Mouse (Mus musculus): ENCODE results near the gene Psph. TPM values are rescaled to one million over a fixed set of nuclear protein-coding genes. Genes with fewer than 3 reads are reported as not detected.
A peak's percentile ranks its signal among the peaks of the same experiment; 100 is the strongest.

Gene Psph
- polyA plus RNA-seq, 1 experiment from 2014 or later = 35.5 TPM

DNA sequence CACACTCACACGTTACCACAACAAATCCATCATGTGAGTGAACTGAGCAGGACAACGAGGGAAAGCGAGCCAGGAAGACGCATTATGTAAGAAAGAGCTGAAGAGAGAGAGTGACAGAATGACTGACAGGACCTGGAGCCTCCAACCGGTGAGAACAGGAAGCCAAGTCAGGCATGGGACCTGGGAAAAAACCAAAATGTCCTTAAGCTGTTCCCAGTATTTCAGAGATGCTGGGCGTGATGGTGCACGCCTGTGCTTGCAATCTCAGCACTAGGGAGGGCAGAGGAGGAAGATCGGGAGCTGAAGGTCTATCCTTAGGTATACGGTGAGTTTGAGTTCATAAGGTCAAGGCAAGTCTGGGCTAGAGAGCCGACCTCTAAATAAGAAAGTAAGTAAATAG is 14.8 kb downstream of the Psph start:
- DNase-seq (ENCODE audit: low spot score) = no peak
- Histone ChIP-seq H3K27ac (replicated peaks) (no peak overlapping the region), H3K9me3 (no peaks in the 10 kb centered on the region), H3K27me3 (replicated peaks; ENCODE audit: low read depth, poor library complexity, severe bottlenecking) (no peaks in the 10 kb centered on the region), H3K4me1 (no peaks in the 10 kb centered on the region), H3K4me3 (no peak overlapping the region), H3K36me3 (replicated peaks) (peaks cover 28% of the 10 kb centered on the region)
- whole genome bisulfite sequencing = 88% methylated on average over 10 of the region's 10 CpGs

DNA sequence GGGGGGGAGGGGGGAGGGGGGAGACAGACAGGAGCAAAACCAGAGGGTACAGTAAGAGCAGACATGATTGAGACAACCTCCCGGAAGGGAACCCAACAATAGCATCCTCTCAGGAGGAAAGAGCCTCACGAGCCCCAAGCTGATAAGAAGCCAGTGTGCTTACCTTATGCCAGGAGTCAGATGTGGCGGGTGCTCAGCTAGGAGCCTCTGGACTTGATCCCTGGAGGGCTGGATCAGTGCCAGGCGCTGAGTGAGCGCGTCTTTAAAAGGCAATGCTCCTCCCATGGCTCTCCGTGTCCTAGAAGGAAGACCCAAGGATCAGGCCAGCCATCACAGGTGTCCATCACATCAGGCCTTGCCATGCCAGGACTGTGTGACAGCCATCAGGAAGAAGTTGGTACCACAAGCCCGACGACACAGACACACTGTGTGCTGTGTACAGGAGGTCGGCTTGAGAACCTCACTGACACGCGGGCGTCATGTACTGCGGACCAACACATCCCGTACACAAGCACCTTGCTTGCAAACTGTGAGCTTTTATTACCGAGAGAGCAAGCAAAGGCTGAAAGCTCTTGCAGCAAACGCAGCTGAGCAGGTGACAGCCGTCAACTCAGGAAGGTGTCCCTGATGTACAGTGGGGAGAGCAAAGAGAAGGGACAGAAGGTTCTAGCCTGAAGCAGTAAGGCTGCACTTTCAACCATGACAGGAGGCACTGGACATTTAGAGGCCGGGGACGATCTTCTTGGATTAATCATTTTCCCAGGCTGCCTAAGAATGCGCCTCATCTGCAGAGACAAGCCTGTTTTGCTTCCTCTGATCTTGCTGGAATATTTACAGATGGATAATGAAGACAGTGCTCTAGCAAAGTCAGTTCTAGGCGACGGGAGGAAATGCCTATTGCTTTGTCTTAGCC is 16.6 kb downstream of the Psph start:
- H3K9me3 ChIP-seq = no peaks in the 10 kb centered on the region
- WGBS = 91% methylated on average over 23 of the region's 23 CpGs
- no peaks in the 10 kb centered on the region for H3K4me1 ChIP-seq
- H3K27me3 ChIP-seq (replicated peaks; ENCODE audit: low read depth, poor library complexity, severe bottlenecking) = no peaks in the 10 kb centered on the region
- H3K4me3 ChIP-seq = no peak overlapping the region
- H3K36me3 ChIP-seq (replicated peaks) = peaks cover 40% of the 10 kb centered on the region
- no peak for DNase-seq (ENCODE audit: low spot score)
- no peak overlapping the region for H3K27ac ChIP-seq (replicated peaks)

DNA sequence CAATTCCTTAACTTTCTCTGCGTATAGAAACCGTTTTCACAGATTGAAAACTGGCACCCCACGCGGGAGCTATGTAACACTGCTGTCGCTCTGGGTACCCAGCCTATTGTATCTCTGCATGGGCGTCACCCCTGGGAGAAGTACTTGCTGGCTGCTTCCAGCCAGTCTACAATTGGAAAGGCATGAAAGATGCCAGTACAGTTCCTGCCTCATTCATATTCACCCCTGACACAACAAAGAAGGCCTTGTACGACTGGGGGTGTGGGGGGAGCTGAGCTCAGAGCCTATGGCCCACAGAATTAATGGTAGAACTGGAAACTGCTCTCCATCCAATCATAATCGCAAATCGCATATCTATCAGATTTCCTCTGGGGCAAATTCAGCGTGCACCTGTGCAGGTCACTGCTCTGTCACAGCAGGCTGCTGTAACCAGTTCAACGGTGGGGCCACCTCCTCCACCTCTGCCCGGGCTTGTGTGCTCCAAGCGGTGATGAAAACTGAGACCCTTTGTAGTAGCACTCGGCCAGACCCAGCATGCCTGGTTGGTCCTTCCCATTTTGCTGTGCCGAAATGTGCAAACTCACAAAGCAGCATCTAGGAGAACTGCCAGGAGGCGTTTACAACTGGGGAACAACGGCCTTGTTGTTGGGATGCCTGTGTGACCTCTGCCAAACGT is 25.2 kb downstream of the Psph start:
- Histone ChIP-seq H3K9me3 (no peaks in the 10 kb centered on the region), H3K4me3 (no peak overlapping the region), H3K4me1 (peaks cover 11% of the 10 kb centered on the region), H3K36me3 (replicated peaks) (peaks cover 24% of the 10 kb centered on the region), H3K27ac (replicated peaks) (peak overlapping the region; percentile 44), H3K27me3 (replicated peaks; ENCODE audit: low read depth, poor library complexity, severe bottlenecking) (no peaks in the 10 kb centered on the region)
- DNase-seq (ENCODE audit: low spot score) = peak; percentile 42
- 54% methylated on average over 18 of the region's 18 CpGs for WGBS

DNA sequence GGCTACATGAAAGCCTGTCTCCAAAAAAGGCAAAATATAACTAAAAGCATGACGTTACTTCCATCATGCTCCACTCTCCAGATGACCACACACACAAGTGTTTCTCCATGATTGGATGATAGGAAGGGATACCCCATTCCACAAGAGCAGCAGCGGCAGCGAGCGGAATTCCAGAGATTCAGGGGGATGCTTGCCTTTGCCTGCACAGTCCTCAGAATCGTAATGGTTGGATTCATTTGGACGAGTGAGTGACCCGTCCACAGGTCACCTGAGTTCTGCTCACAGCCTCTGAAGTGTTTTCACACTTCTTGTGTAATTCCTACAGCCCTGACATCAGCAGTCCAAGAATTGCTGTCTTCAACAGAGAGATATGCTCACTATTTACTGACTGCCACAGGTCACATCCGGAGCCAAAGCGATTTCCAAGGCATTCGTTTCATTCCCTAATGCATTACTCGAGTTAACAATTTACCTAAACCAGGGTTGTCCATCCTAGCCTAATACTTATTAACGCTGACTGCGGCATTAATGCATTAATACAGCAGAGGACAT is 27.2 kb downstream of the Psph start:
- DNase-seq (ENCODE audit: low spot score) = no peak
- H3K27ac ChIP-seq (replicated peaks) = no peak overlapping the region
- no peak overlapping the region for H3K4me3 ChIP-seq
- H3K4me1 ChIP-seq = peaks cover 11% of the 10 kb centered on the region
- peaks cover 19% of the 10 kb centered on the region for H3K36me3 ChIP-seq (replicated peaks)
- H3K9me3 ChIP-seq = no peaks in the 10 kb centered on the region
- H3K27me3 ChIP-seq (replicated peaks; ENCODE audit: low read depth, poor library complexity, severe bottlenecking) = no peaks in the 10 kb centered on the region
- 90% methylated on average over 13 of the region's 13 CpGs for WGBS

DNA sequence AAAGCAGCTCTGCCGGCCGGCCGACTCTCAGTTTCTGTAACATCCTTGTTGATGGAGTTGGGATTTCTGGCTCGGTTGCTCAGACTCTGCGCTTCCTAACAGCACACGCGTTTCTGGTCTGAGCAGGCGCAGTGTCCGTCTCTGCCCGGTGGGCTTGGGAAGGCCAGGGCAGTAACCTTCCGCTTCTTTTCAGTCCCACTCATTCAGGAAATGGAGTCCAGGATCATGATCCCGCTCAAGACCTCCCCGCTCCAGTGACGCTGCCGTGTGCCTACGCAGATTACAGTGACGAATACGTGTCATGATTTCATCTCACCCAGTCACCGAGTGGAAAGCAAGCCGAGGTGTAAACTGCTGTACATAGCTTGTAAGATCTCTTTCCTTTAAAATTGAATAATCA is 30.4 kb downstream of the Psph start:
- no peaks in the 10 kb centered on the region for H3K9me3 ChIP-seq
- H3K27me3 ChIP-seq (replicated peaks; ENCODE audit: low read depth, poor library complexity, severe bottlenecking) = no peaks in the 10 kb centered on the region
- H3K4me3 ChIP-seq = no peak overlapping the region
- H3K36me3 ChIP-seq (replicated peaks) = peaks cover 27% of the 10 kb centered on the region
- DNase-seq (ENCODE audit: low spot score) = no peak
- WGBS = 93% methylated on average over 20 of the region's 20 CpGs
- H3K27ac ChIP-seq (replicated peaks) = no peak overlapping the region
- peaks cover 5% of the 10 kb centered on the region for H3K4me1 ChIP-seq

DNA sequence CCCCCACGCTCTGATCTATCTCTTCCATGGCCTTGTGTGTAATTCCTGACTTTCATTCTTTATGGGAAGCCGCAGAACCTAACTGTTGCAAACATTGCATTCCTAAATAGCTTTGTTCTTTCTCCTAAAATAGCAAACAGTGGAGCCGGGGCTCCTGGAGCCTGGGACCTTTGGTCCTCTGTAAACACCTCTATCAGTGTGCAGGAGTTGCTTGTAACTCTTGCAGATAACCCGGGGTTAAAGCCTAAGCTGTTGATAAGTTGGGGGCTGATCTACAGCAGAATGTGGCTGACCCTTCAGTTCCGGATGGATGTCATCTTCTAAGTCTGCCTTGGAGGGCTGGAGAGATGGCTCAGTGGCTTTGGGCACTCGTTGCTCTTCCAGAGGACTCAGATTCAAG is 43.2 kb downstream of the Psph start:
- Histone ChIP-seq H3K4me1 (no peaks in the 10 kb centered on the region), H3K27me3 (replicated peaks; ENCODE audit: low read depth, poor library complexity, severe bottlenecking) (no peaks in the 10 kb centered on the region), H3K4me3 (no peak overlapping the region), H3K9me3 (0 out of 2 replicates have a peak, but pooled peaks cover 2% of the 10 kb centered on the region), H3K36me3 (replicated peaks) (peaks cover 73% of the 10 kb centered on the region), H3K27ac (replicated peaks) (no peak overlapping the region)
- WGBS = 82% methylated on average over 6 of the region's 6 CpGs
- no peak for DNase-seq (ENCODE audit: low spot score)

DNA sequence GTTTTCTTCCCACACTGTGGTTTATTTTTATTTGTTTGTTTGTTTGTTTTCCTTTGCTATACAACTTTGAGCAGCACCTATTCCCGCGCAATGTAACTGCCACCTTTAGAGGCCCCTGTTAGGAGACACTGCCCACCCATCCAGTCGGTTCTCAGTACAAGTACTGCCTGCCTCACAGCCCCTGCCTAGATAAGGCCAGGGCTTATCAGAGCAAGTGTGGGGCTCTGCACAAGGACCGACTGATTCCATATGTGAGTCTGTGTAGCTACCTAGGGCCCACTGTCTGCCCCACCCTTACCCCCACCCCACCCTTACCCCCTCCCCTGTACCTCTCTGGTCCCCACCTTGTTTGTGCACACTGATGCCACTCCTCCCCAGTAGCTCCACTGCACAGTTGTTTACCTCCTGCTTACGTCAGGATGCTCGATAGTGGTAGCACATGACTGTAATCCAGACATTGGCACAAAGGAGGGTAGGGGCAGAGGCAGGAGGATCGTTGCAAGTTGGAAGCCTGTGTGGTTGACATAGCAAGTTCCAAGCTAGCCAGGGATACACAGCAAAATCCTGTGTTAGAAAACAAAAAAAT is 44.3 kb downstream of the Psph start:
- WGBS = 83% methylated on average over 7 of the region's 7 CpGs
- H3K36me3 ChIP-seq (replicated peaks) = peaks cover 65% of the 10 kb centered on the region
- H3K9me3 ChIP-seq = 0 out of 2 replicates have a peak, but pooled peaks cover 2% of the 10 kb centered on the region

DNA sequence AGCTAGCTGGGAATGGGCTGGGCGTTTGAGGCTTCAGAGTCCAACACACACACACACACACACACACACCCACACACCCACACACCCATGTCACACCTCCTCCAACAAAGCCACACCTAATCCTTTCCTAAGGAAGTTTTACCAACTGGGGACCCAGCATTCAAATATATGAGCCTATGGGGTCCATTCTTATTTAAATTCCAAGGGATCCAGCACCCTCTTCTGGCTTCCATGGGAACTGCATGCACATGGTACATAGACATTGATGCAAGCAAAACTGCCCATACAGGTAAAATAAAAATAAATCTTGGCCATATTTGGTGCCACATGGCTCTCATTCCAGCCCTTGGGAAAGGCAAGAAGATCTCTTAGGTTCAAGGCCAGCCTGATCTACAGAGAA is 46.3 kb downstream of the Psph start:
- no peaks in the 10 kb centered on the region for H3K4me1 ChIP-seq
- no peaks in the 10 kb centered on the region for H3K27me3 ChIP-seq (replicated peaks; ENCODE audit: low read depth, poor library complexity, severe bottlenecking)
- 87% methylated on average over 1 of the region's 1 CpGs for WGBS
- H3K36me3 ChIP-seq (replicated peaks) = peaks cover 47% of the 10 kb centered on the region
- H3K27ac ChIP-seq (replicated peaks) = no peak overlapping the region
- H3K9me3 ChIP-seq = 0 out of 2 replicates have a peak, but pooled peaks cover 2% of the 10 kb centered on the region
- DNase-seq (ENCODE audit: low spot score) = peak; percentile 24
- H3K4me3 ChIP-seq = no peak overlapping the region

More for the DNA sequence above, 44.3 kb downstream of the Psph start:
- H3K4me1 ChIP-seq = no peaks in the 10 kb centered on the region
- H3K27ac ChIP-seq (replicated peaks) = no peak overlapping the region
- H3K4me3 ChIP-seq = no peak overlapping the region
- DNase-seq (ENCODE audit: low spot score) = no peak
- H3K27me3 ChIP-seq (replicated peaks; ENCODE audit: low read depth, poor library complexity, severe bottlenecking) = no peaks in the 10 kb centered on the region

DNA sequence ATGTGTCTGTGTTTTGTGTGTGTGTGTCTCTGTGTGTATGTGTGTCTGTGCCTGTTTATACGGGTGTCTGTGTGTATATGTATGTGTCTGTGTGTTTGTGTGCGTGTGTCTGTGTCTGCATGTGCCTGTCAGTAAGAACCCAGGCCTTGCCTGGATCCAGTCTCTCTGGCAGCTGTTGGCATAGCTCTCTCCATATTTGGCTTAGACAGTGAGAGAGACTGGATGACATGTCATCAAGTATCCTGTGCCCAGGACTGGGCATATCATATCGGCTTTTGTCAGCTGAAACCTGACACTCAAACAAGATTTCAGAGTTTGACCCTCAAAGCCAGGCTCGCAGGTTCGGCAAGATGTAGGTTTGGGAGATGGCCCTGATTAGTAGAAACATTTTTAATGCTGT is 56.2 kb downstream of the Psph start:
- DNase-seq (ENCODE audit: low spot score) = peak; percentile 16
- Histone ChIP-seq H3K36me3 (replicated peaks) (peaks cover 14% of the 10 kb centered on the region; the same call in 1 of the 2 replicates), H3K9me3 (no peaks in the 10 kb centered on the region), H3K27me3 (replicated peaks; ENCODE audit: low read depth, poor library complexity, severe bottlenecking) (no peaks in the 10 kb centered on the region), H3K4me3 (no peak overlapping the region), H3K27ac (replicated peaks) (peak overlapping the region; percentile 32; the same call in 1 of the 2 replicates), H3K4me1 (peaks cover 37% of the 10 kb centered on the region)
- WGBS = 54% methylated on average over 5 of the region's 5 CpGs

DNA sequence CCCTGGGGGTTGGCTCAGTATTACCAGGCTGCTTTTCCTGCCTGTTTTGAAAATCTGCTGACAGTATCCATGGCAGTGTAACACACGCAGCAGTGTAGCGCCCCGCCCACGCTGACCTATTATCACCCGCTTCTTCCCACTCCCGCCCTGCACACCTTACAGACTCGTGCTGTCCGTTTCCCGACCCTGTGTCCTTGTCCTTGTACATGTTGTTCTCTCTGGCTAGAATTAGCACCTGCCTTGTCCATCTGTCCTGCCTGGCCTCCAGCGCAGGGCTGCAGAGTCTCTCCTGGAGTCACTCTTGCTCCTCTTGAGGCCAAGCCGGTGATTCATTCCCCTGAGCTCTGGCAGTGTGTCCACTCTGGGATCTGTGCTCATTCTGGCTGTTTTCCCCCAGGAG is 56.9 kb downstream of the Psph start:
- Histone ChIP-seq H3K36me3 (replicated peaks) (peaks cover 13% of the 10 kb centered on the region; the same call in 1 of the 2 replicates), H3K27me3 (replicated peaks; ENCODE audit: low read depth, poor library complexity, severe bottlenecking) (no peaks in the 10 kb centered on the region), H3K27ac (replicated peaks) (peak overlapping the region; percentile 55), H3K4me1 (peaks cover 42% of the 10 kb centered on the region), H3K9me3 (no peaks in the 10 kb centered on the region), H3K4me3 (no peak overlapping the region)
- peak; percentile 14 for DNase-seq (ENCODE audit: low spot score)
- WGBS = 70% methylated on average over 11 of the region's 11 CpGs

DNA sequence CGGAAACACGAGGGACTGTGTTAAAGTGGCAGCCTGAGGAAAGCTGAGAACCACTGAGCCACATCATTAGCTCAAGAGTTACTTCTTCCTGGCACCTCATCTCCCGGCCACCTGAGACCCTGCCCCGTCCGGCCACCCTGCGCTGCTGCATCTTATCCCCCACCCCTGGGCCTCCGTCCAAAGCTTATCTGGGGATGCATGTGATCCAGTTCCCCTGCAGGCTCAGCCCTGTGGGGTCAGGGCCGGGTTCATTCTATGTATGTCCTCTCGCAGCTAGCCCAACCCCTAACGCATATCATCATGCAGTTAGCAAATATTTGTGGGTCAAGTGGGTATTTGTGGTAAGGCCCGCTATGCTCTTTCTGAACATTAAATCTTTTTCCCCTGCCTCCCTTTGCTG is 58.0 kb downstream of the Psph start:
- no peaks in the 10 kb centered on the region for H3K9me3 ChIP-seq
- H3K27ac ChIP-seq (replicated peaks) = no peak overlapping the region
- H3K36me3 ChIP-seq (replicated peaks) = peaks cover 2% of the 10 kb centered on the region; the same call in 1 of the 2 replicates
- no peak for DNase-seq (ENCODE audit: low spot score)
- 70% methylated on average over 11 of the region's 11 CpGs for WGBS
- peaks cover 44% of the 10 kb centered on the region for H3K4me1 ChIP-seq
- no peaks in the 10 kb centered on the region for H3K27me3 ChIP-seq (replicated peaks; ENCODE audit: low read depth, poor library complexity, severe bottlenecking)
- no peak overlapping the region for H3K4me3 ChIP-seq

DNA sequence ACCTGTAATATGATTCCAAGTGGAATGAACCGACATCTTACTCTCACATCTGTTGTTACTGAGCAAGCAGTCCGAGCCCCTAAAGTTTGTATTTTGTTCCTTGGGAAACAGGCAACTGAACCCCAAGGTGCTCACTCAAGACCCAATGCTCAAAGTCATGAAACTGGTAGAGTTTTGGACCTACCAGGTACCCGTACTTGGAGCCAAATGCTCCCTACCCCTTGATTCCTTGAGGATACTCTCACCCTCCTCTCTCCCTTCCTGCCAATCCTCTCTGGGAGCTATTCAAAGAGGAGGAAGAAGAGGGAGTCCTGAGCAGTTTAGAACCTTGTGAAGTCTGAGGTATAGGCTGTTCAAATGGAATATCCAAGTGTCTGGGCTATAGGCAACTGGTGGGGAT is 60.5 kb downstream of the Psph start:
- WGBS = 79% methylated on average over 3 of the region's 3 CpGs
- no peaks in the 10 kb centered on the region for H3K36me3 ChIP-seq (replicated peaks)
- no peaks in the 10 kb centered on the region for H3K27me3 ChIP-seq (replicated peaks; ENCODE audit: low read depth, poor library complexity, severe bottlenecking)
- no peak for DNase-seq (ENCODE audit: low spot score)
- H3K9me3 ChIP-seq = no peaks in the 10 kb centered on the region
- no peak overlapping the region for H3K27ac ChIP-seq (replicated peaks)
- H3K4me3 ChIP-seq = 0 out of 2 replicates have a peak overlapping the region, but pooled peaks have one; percentile 4
- peaks cover 44% of the 10 kb centered on the region for H3K4me1 ChIP-seq

Measured in embryonic facial prominence, embryonic 10.5 days (tissue).